Mouse (Mus musculus) fat pad, adult 2 months (tissue): ENCODE measurements around the gene Gm42791.
A peak's percentile ranks its signal among the peaks of the same experiment; 100 is the strongest.

Experiments
- DNase-seq: peaks from one replicate; pipeline ENCODE4 v3.0.0-alpha.2; 2011; ENCODE audit warnings: low read depth, low spot score; ENCODE audit errors: extremely low read depth

Gene Gm42791

GRCm38 (mm10) chr5:148928382-148929115 lies 66.4 kb downstream of the Gm42791 start:
- no peak for DNase-seq

GRCm38 (mm10) chr5:148927717-148928223 lies 67.2 kb downstream of the Gm42791 start:
- no peak for DNase-seq

GRCm38 (mm10) chr5:148924586-148924985 lies 70.4 kb downstream of the Gm42791 start:
- no peak for DNase-seq

GRCm38 (mm10) chr5:148924051-148924450 lies 70.9 kb downstream of the Gm42791 start:
- no peak for DNase-seq

GRCm38 (mm10) chr5:148923408-148923807 lies 71.5 kb downstream of the Gm42791 start:
- no peak for DNase-seq

GRCm38 (mm10) chr5:148922773-148923172 lies 72.2 kb downstream of the Gm42791 start:
- no peak for DNase-seq

- DNase-seq = no peak
Observed at GRCm38 (mm10) chr5:148918049-148918448, 76.9 kb downstream of the Gm42791 start.

GRCm38 (mm10) chr5:148916775-148917174 lies 78.2 kb downstream of the Gm42791 start:
- peak; percentile 39 for DNase-seq

- DNase-seq = no peak
Observed at GRCm38 (mm10) chr5:148912262-148912661, 82.7 kb downstream of the Gm42791 start.

GRCm38 (mm10) chr5:148910066-148910465 lies 84.9 kb downstream of the Gm42791 start:
- DNase-seq = no peak

GRCm38 (mm10) chr5:148909402-148909801 lies 85.5 kb downstream of the Gm42791 start:
- peak; percentile 46 for DNase-seq

GRCm38 (mm10) chr5:148909057-148909395 lies 85.9 kb downstream of the Gm42791 start:
- DNase-seq = no peak

- no peak for DNase-seq
Observed at GRCm38 (mm10) chr5:148908191-148909056, 86.5 kb downstream of the Gm42791 start.

- no peak for DNase-seq
Observed at GRCm38 (mm10) chr5:148906305-148906704, 88.6 kb downstream of the Gm42791 start.

GRCm38 (mm10) chr5:148904846-148905245 lies 90.1 kb downstream of the Gm42791 start:
- DNase-seq = no peak

- no peak for DNase-seq
Observed at GRCm38 (mm10) chr5:148899361-148899760, 95.6 kb downstream of the Gm42791 start.

- no peak for DNase-seq
Observed at GRCm38 (mm10) chr5:148897941-148898417, 97.0 kb downstream of the Gm42791 start.

GRCm38 (mm10) chr5:148897069-148897702 lies 97.8 kb downstream of the Gm42791 start:
- no peak for DNase-seq

GRCm38 (mm10) chr5:148896515-148896914 lies 98.4 kb downstream of the Gm42791 start:
- DNase-seq = no peak

- no peak for DNase-seq
Observed at GRCm38 (mm10) chr5:148895833-148896232, 99.1 kb downstream of the Gm42791 start.

GRCm38 (mm10) chr5:148895034-148895433 lies 99.9 kb downstream of the Gm42791 start:
- DNase-seq = no peak
